Mouse (Mus musculus): ENCODE data around the gene Ncbp2.

- TF ChIP-seq CTCF (IDR thresholded peaks at IDR 0.05; ENCODE audit: low read depth, low read length) = no peak
- no peak for TF ChIP-seq POLR2A (IDR thresholded peaks at IDR 0.05; ENCODE audit: extremely low read depth, insufficient read depth, low read length)
Measured at GRCm38 (mm10) chr16:32010330-32010729, 62.0 kb downstream of the Ncbp2 start.

Data from liver, adult 2 months (tissue).